Mouse (Mus musculus) limb, embryonic 11.5 days (tissue): Measurements from ENCODE around the gene Tet1. TPM values are rescaled to one million over a fixed set of nuclear protein-coding genes. Genes with fewer than 3 reads are reported as not detected.

ENCODE experiments used
- ATAC-seq: fragments of 200-750 bp; cut with Nextera tagmentation; 2 replicates; pipeline ENCODE4 v1.8.0; 2017; ENCODE audit warnings: low read depth; ENCODE audit not compliant: insufficient number of reproducible peaks, low FRiP score, low TSS enrichment
- DNase-seq: peaks from one replicate; pipeline ENCODE4 v3.0.0-alpha.2; 2015; ENCODE audit warnings: low spot score
- H3K27ac ChIP-seq: fragments of 300-500 bp; sonication (generic); replicated peaks from 2 replicates; pipeline ENCODE4 v1.5.1; 2014; ENCODE audit warnings: low read depth, mild to moderate bottlenecking, low read length
- H3K27me3 ChIP-seq: fragments of 300-500 bp; sonication (generic); 2 replicates; pipeline ENCODE4 v1.6.1; 2014; ENCODE audit warnings: mild to moderate bottlenecking, low read length, mixed read lengths; ENCODE audit not compliant: control insufficient read depth, insufficient read depth
- H3K36me3 ChIP-seq: fragments of 300-500 bp; sonication (generic); 2 replicates; pipeline ENCODE4 v1.6.1; 2014; ENCODE audit warnings: mild to moderate bottlenecking, low read length, moderate library complexity, mixed read lengths; ENCODE audit not compliant: control insufficient read depth, insufficient read depth
- H3K4me1 ChIP-seq: fragments of 300-500 bp; sonication (generic); 2 replicates; pipeline ENCODE4 v1.6.1; 2014; ENCODE audit warnings: low read length, mixed read lengths; ENCODE audit not compliant: control insufficient read depth, insufficient read depth
- H3K4me2 ChIP-seq: fragments of 300-500 bp; sonication (generic); 2 replicates; pipeline ENCODE4 v1.6.1; 2014; ENCODE audit warnings: low read depth, mild to moderate bottlenecking, moderate library complexity; ENCODE audit not compliant: severe bottlenecking
- H3K4me3 ChIP-seq: fragments of 300-500 bp; sonication (generic); 2 replicates; pipeline ENCODE4 v1.5.1; 2014; ENCODE audit warnings: low read depth, low read length
- H3K9ac ChIP-seq: fragments of 300-500 bp; sonication (generic); 2 replicates; pipeline ENCODE4 v1.6.1; 2014; ENCODE audit warnings: mild to moderate bottlenecking, low read length
- H3K9me3 ChIP-seq: fragments of 300-500 bp; sonication (generic); 2 replicates; pipeline ENCODE4 v1.6.1; 2016; ENCODE audit warnings: low read length; ENCODE audit not compliant: control insufficient read depth
- WGBS: fragments of 180-500 bp; shearing (Covaris S2); extraction: QIAGEN DNeasy Blood & Tissue Kit; methylation state at CpG from one replicate; pipeline ENCODE4 v1.1.7; 2014; 5-methylcytosine and 5-hydroxymethylcytosine counted together
- polyA plus RNA-seq: library from polyadenylated mRNA; unstranded; fragments of >200 nt; fragmentation: Nextera tagmentation; extraction: Ambion mirVana; gene quantifications from 2 replicates; pipeline ENCODE4 v1.2.1, GENCODE M21; 2014

Gene Tet1
- polyA plus RNA-seq, 1 experiment from 2014 or later = 34.0 TPM

GRCm38 (mm10) chr10:62896035-62896434 is 12.8 kb downstream of the Tet1 start:
- 78% methylated on average over 4 of the region's 4 CpGs for WGBS
- Histone ChIP-seq H3K4me2 (no peak overlapping the region), H3K4me3 (no peak overlapping the region), H3K9me3 (no peaks in the 10 kb centered on the region), H3K9ac (no peak overlapping the region), H3K27me3 (no peaks in the 10 kb centered on the region), H3K4me1 (no peaks in the 10 kb centered on the region), H3K27ac (no peak overlapping the region), H3K36me3 (no peaks in the 10 kb centered on the region)
- DNase-seq (no peak), ATAC-seq (no peak)

GRCm38 (mm10) chr10:62895386-62895785 is 13.4 kb downstream of the Tet1 start:
- ATAC-seq (no peak), DNase-seq (no peak)
- Histone ChIP-seq H3K36me3 (no peaks in the 10 kb centered on the region), H3K4me1 (no peaks in the 10 kb centered on the region), H3K9ac (no peak overlapping the region), H3K9me3 (no peaks in the 10 kb centered on the region), H3K4me2 (no peak overlapping the region), H3K27me3 (no peaks in the 10 kb centered on the region), H3K4me3 (no peak overlapping the region), H3K27ac (no peak overlapping the region)
- WGBS = 81% methylated on average over 6 of the region's 6 CpGs

GRCm38 (mm10) chr10:62894447-62894846 is 14.3 kb downstream of the Tet1 start:
- WGBS = 78% methylated on average over 3 of the region's 3 CpGs
- ATAC-seq (no peak), DNase-seq (no peak)
- no peaks in the 10 kb centered on the region for H3K9me3 ChIP-seq
- no peaks in the 10 kb centered on the region for H3K36me3 ChIP-seq
- no peak overlapping the region for H3K9ac ChIP-seq
- H3K27me3 ChIP-seq = no peaks in the 10 kb centered on the region
- no peak overlapping the region for H3K4me3 ChIP-seq
- H3K4me1 ChIP-seq = no peaks in the 10 kb centered on the region
- H3K4me2 ChIP-seq = no peak overlapping the region
- no peak overlapping the region for H3K27ac ChIP-seq

GRCm38 (mm10) chr10:62893356-62893884 is 15.4 kb downstream of the Tet1 start:
- no peak for ATAC-seq
- Histone ChIP-seq H3K4me3 (no peak overlapping the region), H3K9ac (no peak overlapping the region), H3K27ac (no peak overlapping the region), H3K9me3 (no peaks in the 10 kb centered on the region), H3K4me1 (no peaks in the 10 kb centered on the region), H3K4me2 (no peak overlapping the region), H3K36me3 (no peaks in the 10 kb centered on the region), H3K27me3 (no peaks in the 10 kb centered on the region)
- no peak for DNase-seq
- 65% methylated on average over 6 of the region's 6 CpGs for WGBS

- Histone ChIP-seq H3K9me3 (no peaks in the 10 kb centered on the region), H3K36me3 (no peaks in the 10 kb centered on the region), H3K4me1 (no peaks in the 10 kb centered on the region), H3K9ac (no peak overlapping the region), H3K4me2 (no peak overlapping the region), H3K4me3 (no peak overlapping the region), H3K27me3 (no peaks in the 10 kb centered on the region), H3K27ac (no peak overlapping the region)
- no peak for DNase-seq
- no peak for ATAC-seq
- WGBS = 30% methylated on average over 4 of the region's 4 CpGs
These were observed 16.1 kb downstream of the Tet1 start for GRCm38 (mm10) chr10:62892549-62893232.

GRCm38 (mm10) chr10:62891025-62891424 is 17.8 kb downstream of the Tet1 start:
- ATAC-seq = no peak
- Histone ChIP-seq H3K4me1 (no peaks in the 10 kb centered on the region), H3K27ac (no peak overlapping the region), H3K27me3 (no peaks in the 10 kb centered on the region), H3K36me3 (no peaks in the 10 kb centered on the region), H3K9me3 (no peaks in the 10 kb centered on the region), H3K4me2 (no peak overlapping the region), H3K4me3 (no peak overlapping the region), H3K9ac (no peak overlapping the region)
- DNase-seq = no peak
- WGBS = 82% methylated on average over 3 of the region's 3 CpGs

- no peaks in the 10 kb centered on the region for H3K9me3 ChIP-seq
- peak overlapping the region; percentile 95 for H3K4me2 ChIP-seq
- H3K36me3 ChIP-seq = no peaks in the 10 kb centered on the region
- no peaks in the 10 kb centered on the region for H3K4me1 ChIP-seq
- no peaks in the 10 kb centered on the region for H3K27me3 ChIP-seq
- ATAC-seq (peak; percentile 86), DNase-seq (peak; percentile 91)
- under 1% methylated on average over 56 of the region's 56 CpGs for WGBS
- peak overlapping the region; percentile 65 for H3K4me3 ChIP-seq
- H3K9ac ChIP-seq = peak overlapping the region; percentile 76
- 0 out of 2 replicates have a peak overlapping the region, but pooled peaks have one; percentile 42 for H3K27ac ChIP-seq
These were observed 21.8 kb downstream of the Tet1 start for GRCm38 (mm10) chr10:62886799-62887591.

GRCm38 (mm10) chr10:62885969-62886798 is 22.6 kb downstream of the Tet1 start:
- Histone ChIP-seq H3K4me2 (peak overlapping the region; percentile 95), H3K27ac (no peak overlapping the region)
- whole genome bisulfite sequencing = under 1% methylated on average over 38 of the region's 38 CpGs

More at GRCm38 (mm10) chr10:62885969-62886798, 22.6 kb downstream of the Tet1 start:
- H3K9ac ChIP-seq = peak overlapping the region; percentile 76
- DNase-seq (peak; percentile 69), ATAC-seq (peak; percentile 23; the same call in 1 of the 2 replicates)
- H3K4me1 ChIP-seq = no peaks in the 10 kb centered on the region
- peak overlapping the region; percentile 65 for H3K4me3 ChIP-seq
- H3K9me3 ChIP-seq = no peaks in the 10 kb centered on the region
- no peaks in the 10 kb centered on the region for H3K27me3 ChIP-seq
- H3K36me3 ChIP-seq = no peaks in the 10 kb centered on the region
